Mouse (Mus musculus): ENCODE results near the gene Pik3r3.
"Not testable (repeated sequence)": the region's sequence is repeated elsewhere in the genome, so short reads cannot be mapped to it uniquely, and the experiment has no call there.

Gene Pik3r3

DNA sequence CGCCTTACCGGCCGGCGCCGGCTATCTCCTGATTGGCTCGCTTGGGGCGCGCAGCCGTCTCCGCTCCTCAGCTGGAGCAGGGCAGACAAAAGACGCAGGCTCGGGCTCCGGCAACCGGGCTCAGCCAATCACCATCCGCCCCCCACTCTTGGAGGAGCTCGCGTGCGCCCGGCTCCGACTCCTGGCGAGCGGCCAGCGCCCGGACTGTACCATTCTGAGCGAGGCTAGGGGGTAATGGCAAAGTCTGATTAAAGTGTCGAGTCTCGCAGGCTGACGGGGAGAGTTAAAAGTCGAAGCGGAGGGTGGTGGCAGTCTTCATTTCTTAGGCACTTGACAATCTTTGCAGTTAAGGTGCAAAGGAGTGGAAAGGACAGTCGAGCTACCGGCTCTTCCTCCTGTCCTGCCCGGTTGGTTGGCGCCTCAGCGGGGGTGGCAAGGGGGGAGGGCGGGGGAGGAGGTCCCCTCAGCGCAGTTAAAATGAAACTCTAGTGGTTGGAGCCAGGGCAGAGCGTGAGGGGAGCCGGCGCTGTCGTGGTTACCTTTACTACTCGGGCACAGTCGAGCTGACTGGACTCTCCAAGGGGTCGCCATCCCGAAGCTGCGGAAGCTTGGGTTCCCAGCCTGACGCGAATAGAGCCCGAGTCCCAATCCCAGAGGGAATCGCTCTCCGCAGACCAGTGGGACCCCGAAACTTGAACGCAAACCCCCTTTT, at the start of gene Pik3r3:
TSS of gene Pik3r3 (plus strand) at position 479 of the 712 bp plus-strand sequence.
- peak; percentile 96 to 97 for DNase-seq (ENCODE audit: low read depth in 2 of 2, low spot score in 2 of 2)

DNA sequence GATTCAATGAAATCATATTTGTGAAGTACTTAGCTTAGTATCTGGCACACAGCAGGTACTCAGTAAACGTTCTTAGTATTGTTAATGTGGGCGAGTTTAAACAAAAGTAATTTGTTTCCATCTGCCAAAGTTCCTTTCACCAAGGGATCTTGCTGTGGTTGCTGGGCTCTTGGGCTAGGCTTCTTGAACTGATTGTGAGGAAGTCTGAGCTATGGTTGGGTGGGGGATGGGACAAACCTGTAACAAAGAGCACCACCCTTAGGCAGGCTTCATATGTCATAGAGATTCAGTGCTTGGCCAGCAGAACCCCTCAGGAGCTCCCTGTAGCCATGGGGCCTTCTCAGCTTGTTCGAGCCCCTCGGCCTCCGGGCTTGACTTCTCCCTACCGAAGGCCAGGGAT, 48.3 kb upstream of the Pik3r3 start, which contains the start of the genes 1700042G07Rik and Gm49337:
TSS of gene 1700042G07Rik (plus strand) at position 301 of the 400 bp plus-strand sequence.
TSS of gene Gm49337 (plus strand) at position 313 of the 400 bp plus-strand sequence.
- no peak for DNase-seq (ENCODE audit: low read depth in 2 of 2, low spot score in 2 of 2)

DNA sequence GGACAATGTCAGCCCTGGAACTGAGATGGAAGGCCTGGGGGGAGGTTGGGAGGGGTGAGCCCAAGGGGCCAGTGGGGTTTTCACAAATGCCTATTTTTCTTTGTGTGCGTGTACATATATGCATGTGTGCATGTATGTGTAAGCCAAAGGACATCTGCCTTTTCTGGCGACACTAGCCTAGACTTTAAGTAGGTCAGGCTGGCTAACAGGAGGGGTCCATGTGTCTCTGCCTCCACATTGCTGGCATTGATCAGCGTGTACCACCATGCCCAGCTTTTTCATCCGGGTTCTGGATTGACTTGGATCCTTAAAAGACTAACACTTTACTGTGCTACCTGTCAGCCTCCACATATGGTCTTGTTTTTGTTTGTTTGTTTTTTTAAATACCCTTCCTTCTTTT, 47.7 kb upstream of the Pik3r3 start:
- DNase-seq (ENCODE audit: low read depth in 2 of 2, low spot score in 2 of 2): no peak

- DNase-seq (ENCODE audit: low read depth in 2 of 2, low spot score in 2 of 2): no peak
Measured at GRCm38 (mm10) chr4:116174466-116175116, 46.8 kb upstream of the Pik3r3 start.

GRCm38 (mm10) chr4:116175136-116175535, 46.3 kb upstream of the Pik3r3 start:
- no peak for DNase-seq (ENCODE audit: low read depth in 2 of 2, low spot score in 2 of 2)

GRCm38 (mm10) chr4:116175711-116176542, 45.5 kb upstream of the Pik3r3 start:
- DNase-seq (ENCODE audit: low read depth in 2 of 2, low spot score in 2 of 2): no peak

GRCm38 (mm10) chr4:116176543-116176988, 44.9 kb upstream of the Pik3r3 start:
- peak in 1 of 2 experiments; percentile 9 for DNase-seq (ENCODE audit: low read depth in 2 of 2, low spot score in 2 of 2)

- no peak for DNase-seq (ENCODE audit: low read depth in 2 of 2, low spot score in 2 of 2)
Measured at GRCm38 (mm10) chr4:116177140-116177539, 44.3 kb upstream of the Pik3r3 start.

DNA sequence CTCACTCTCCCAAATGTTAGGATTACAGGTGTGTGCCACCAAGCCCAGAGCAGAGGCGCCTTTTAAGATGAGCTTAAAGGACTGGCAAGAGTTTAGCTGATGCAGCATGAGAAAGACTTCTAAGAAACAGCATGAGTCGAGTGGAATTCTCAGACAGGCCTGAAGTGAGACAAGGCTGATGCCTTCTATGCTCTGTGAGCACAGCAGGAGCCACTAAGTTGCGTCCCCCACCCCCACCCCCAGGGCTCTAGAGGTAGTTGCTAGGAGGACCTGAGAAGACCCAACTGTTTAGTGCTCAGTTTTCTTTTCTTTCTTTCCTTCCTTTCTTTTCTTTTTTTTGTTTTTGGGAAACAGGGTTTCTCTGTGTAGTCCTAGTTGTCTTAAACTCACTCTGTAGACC, 39.3 kb upstream of the Pik3r3 start:
- DNase-seq (ENCODE audit: low read depth in 2 of 2, low spot score in 2 of 2): no peak

DNA sequence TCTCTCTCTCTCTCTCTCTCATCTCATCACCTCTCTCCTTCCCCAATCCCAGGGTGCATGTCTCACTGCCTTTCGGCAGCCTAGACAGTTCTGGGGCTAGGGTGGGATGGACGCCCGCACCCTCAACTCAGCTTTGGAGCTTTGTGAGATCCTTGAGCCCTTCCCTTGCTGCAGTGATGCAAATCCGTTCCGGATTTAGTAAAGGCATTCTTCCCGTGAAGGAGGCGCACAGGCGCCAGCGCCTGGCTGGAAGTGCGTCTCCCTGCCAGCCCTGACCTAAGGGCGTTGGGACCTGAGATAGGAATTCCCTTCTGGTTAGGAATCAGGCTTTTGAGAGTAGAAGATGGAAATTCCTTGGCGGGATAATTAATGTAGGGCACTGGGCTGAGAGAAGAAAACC, 38.7 kb upstream of the Pik3r3 start:
- no peak for DNase-seq (ENCODE audit: low read depth in 2 of 2, low spot score in 2 of 2)

DNA sequence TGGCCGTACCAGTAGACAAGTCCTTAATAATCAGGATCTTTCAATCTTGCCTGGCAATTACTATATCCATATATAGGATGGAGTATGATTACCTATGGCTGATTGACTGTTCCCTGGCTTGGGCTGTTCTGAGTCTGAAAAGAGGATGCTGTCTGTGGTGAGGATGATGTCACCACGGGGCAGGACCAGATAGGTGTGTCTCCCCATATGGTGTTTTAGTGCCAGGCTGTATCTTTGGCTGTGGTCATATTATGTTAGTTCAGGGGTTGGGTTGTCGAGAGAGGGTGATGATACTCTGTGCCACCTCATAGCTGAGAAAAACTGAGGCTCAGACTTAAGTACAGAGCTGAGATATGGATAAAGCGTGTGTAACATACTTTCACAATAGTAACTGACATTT, 36.3 kb upstream of the Pik3r3 start:
- no peak for DNase-seq (ENCODE audit: low read depth in 2 of 2, low spot score in 2 of 2)

DNA sequence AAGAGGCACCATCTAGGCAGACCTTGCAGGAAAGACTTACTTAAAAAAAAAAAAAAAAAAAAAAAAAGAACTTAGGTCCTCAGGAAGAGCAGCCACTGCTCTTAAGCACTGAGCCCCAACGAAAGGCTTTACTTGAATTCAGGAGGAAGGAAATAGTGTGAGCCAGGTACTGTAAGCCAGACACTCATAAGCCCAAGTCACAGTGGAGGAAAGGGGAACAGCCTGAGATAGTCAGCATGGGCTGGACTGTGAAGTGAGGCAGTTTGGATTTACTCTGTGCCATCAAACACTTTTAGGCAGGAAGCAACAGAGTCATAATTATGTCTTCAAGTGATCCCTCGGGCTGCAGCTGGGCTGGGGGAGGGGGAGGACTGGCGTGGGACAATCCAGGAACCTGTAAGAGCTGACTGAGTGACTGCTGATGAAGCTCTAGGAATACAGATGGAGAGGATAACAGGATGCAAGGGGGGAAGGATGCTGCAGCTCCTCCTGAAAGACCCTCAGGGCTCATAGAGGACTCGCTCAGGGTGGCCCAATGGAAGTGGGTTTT, 29.1 kb upstream of the Pik3r3 start:
- no peak for DNase-seq (ENCODE audit: low read depth in 2 of 2, low spot score in 2 of 2)

DNA sequence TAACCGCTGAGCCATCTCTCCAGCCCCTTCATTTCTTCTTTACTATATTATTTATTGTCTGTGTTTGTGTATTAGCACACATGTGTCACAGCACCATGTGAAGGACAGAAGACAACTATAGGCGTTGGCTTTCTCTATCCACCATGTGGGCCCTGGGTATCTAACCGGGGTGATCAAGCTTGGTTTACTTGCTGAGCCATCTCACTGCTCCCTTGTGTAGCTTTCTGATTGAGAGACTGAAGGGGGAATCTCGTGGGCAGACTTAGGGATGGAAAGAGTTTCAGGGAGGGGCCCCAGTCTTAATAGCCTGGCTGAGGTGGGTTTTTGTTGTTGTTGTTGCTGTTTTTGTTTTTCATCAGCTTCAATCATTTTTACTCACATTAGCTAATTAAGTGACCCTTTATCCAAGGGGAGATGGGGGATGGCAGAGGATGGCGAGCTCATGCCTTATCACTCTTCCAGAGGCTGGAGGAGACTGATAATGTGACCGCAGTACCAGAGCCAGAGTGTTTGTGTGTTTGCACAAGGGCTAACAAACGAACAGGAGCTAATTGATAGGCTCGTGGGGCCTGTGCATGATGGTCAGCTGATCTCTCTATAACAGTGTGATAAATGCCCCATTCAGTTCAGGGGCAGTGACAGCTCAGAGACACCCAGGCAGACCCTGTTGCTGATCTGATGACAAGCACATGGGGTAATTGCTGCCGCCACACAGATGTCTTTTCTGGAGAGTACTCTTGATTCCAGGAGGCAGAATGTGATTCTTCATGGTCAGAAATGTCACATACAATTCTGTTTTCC, 27.6 kb upstream of the Pik3r3 start:
- no peak for DNase-seq (ENCODE audit: low read depth in 2 of 2, low spot score in 2 of 2)

DNA sequence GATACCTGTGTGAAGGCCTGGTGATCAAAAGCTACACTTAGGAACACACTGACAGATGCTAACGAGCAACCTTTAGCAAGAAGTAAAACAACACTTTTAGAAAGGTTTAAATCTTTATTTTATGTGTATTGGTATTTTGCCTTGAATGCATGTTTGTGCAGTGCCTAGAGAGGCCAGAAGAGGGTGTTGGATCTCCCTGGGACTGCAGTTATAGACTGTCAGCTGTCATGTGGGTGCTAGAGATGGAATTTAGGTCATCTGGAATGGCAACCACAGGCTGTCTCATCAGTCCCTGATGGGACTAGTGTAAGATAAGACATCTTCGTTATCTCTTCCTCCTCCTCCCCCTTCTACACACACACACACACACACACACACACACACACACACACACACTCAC, 23.0 kb upstream of the Pik3r3 start:
- no peak for DNase-seq (ENCODE audit: low read depth in 2 of 2, low spot score in 2 of 2)

GRCm38 (mm10) chr4:116204422-116204821, 17.0 kb upstream of the Pik3r3 start:
- no peak for DNase-seq (ENCODE audit: low read depth in 2 of 2, low spot score in 2 of 2)

DNA sequence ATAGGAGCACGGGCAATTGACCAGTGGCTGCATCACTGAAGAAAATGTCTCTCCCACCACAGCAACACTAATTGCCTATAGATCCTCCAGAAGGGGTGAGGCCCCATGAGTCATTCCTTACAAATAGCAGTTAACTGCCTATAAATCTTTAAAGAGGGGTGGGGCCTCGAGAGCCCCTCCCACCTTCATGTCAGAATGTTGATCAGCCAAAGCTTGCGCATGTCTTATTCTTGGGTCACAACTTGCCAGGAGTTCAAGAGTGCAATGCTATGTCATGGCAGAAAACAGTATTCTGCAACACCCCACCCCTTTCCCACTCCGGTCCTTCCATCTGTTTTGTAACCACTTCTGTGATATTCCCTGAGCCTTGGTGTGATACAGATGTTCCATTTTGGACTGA, 14.9 kb upstream of the Pik3r3 start:
- DNase-seq (ENCODE audit: low read depth in 2 of 2, low spot score in 2 of 2): no peak

- DNase-seq (ENCODE audit: low read depth in 2 of 2, low spot score in 2 of 2): no peak
Measured at GRCm38 (mm10) chr4:116208891-116209290, 12.5 kb upstream of the Pik3r3 start.

GRCm38 (mm10) chr4:116215895-116216605, 5.4 kb upstream of the Pik3r3 start:
- no peak for DNase-seq (ENCODE audit: low read depth in 2 of 2, low spot score in 2 of 2)

DNA sequence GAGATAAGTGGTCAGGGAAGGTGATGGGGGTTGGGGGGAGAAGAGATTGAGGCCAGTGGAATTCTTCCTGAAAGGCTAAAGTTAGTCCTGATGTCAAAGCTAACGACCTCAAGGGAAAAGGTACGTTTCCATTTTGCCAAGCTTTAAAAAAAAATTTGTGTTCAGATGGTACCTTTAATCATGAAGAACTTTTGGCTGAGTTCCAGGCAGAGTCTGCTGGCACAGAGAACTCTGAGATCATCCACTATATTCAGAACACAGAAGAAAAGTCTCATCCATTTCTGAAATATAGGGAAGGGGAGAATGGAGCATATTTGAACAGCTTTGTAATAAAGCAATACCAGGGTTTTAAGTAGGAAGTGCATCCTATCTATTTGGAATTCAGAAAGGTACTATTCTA, 4.4 kb upstream of the Pik3r3 start:
- DNase-seq (ENCODE audit: low read depth in 2 of 2, low spot score in 2 of 2): no peak

GRCm38 (mm10) chr4:116217661-116218060, 3.8 kb upstream of the Pik3r3 start:
- DNase-seq (ENCODE audit: low read depth in 2 of 2, low spot score in 2 of 2): not testable (repeated sequence)

All from CD8-positive naive resting alpha-beta T cell, adult 2 months (primary cell).